Mouse (Mus musculus) liver, embryonic 14.5 days (tissue): ENCODE data around the gene Gm17334. TPM values are rescaled to one million over a fixed set of nuclear protein-coding genes. Genes with fewer than 3 reads are reported as not detected.
"Not testable (repeated sequence)": the region's sequence is repeated elsewhere in the genome, so short reads cannot be mapped to it uniquely, and the experiment has no call there.

Source experiments
- ATAC-seq: fragments of 200-750 bp; cut with Nextera tagmentation; 2 replicates; pipeline ENCODE4 v1.8.0; 2017; ENCODE audit warnings: moderate number of reproducible peaks, mild to moderate bottlenecking, moderate library complexity; ENCODE audit not compliant: insufficient read depth
- DNase-seq, 3 experiments: peaks; one replicate each; pipeline ENCODE4 v3.0.0-alpha.2; 2012 to 2013; ENCODE audit warnings: low read depth in 3 of 3, low spot score in 3 of 3
- H3K27ac ChIP-seq: fragments of 300-500 bp; sonication (generic); 2 replicates; pipeline ENCODE4 v1.5.1; 2014; ENCODE audit warnings: moderate library complexity, mild to moderate bottlenecking, control low read depth, inconsistent platforms
- H3K27me3 ChIP-seq: fragments of 300-500 bp; sonication (generic); 2 replicates; pipeline ENCODE4 v1.6.1; 2014; ENCODE audit warnings: mild to moderate bottlenecking, low read length, moderate library complexity; ENCODE audit not compliant: control insufficient read depth, insufficient read depth
- H3K36me3 ChIP-seq: fragments of 300-500 bp; sonication (generic); replicated peaks from 2 replicates; pipeline ENCODE4 v1.6.1; 2014; ENCODE audit warnings: low read depth; ENCODE audit not compliant: control insufficient read depth, insufficient read depth
- H3K4me1 ChIP-seq, 2 experiments: fragments of 200-500 bp in 1 of 2; fragments of 300-500 bp in 1 of 2; sonication (generic) in 1 of 2; replicated peaks; 2 replicates each; pipeline ENCODE4 v1.6.1; 2012 to 2014; ENCODE audit warnings: antibody characterized with exemption in 1 of 2, inconsistent platforms in 1 of 2, low read length in 1 of 2; ENCODE audit not compliant: control insufficient read depth in 2 of 2, insufficient read depth in 2 of 2
- H3K4me2 ChIP-seq: fragments of 300-500 bp; sonication (generic); 2 replicates; pipeline ENCODE4 v1.6.1; 2014; ENCODE audit warnings: low read depth, mild to moderate bottlenecking, control low read depth, moderate library complexity
- H3K4me3 ChIP-seq, 2 experiments: fragments of 200-500 bp in 1 of 2; fragments of 300-500 bp in 1 of 2; sonication (generic) in 1 of 2; 2 replicates each; pipeline ENCODE4 v1.5.1; 2012 to 2014; ENCODE audit warnings: low read depth in 2 of 2, low read length in 2 of 2, mild to moderate bottlenecking in 2 of 2, control low read depth in 1 of 2, inconsistent platforms in 1 of 2, moderate library complexity in 1 of 2; ENCODE audit not compliant: insufficient read depth in 1 of 2
- H3K9ac ChIP-seq: fragments of 300-500 bp; sonication (generic); replicated peaks from 2 replicates; pipeline ENCODE4 v1.6.1; 2014; ENCODE audit warnings: mild to moderate bottlenecking, control low read depth, moderate library complexity
- H3K9me3 ChIP-seq: fragments of 300-500 bp; sonication (generic); 2 replicates; pipeline ENCODE4 v1.6.1; 2016; ENCODE audit warnings: low read length, mixed read lengths; ENCODE audit not compliant: control insufficient read depth
- CTCF ChIP-seq: IDR thresholded peaks from 2 replicates; pipeline ENCODE4 v1.5.1; 2016; ENCODE audit warnings: antibody characterized with exemption, low read depth, control low read depth
- EP300 ChIP-seq: IDR thresholded peaks from 2 replicates; pipeline ENCODE4 v1.6.1; 2016; ENCODE audit warnings: antibody characterized with exemption, low read depth
- WGBS: fragments of 180-500 bp; shearing (Covaris S2); extraction: QIAGEN DNeasy Blood & Tissue Kit; methylation state at CpG from one replicate; pipeline ENCODE4 v1.1.7; 2014; ENCODE audit not compliant: insufficient replicate concordance; 5-methylcytosine and 5-hydroxymethylcytosine counted together
- polyA plus RNA-seq, 2 experiments: library from polyadenylated mRNA; depleted of rRNA in 1 of 2; stranded (reverse) in 1 of 2; unstranded in 1 of 2; fragments of >200 nt; fragmentation: Nextera tagmentation in 1 of 2; extraction: Ambion mirVana in 1 of 2; gene quantifications; 2 replicates each; pipeline versions ENCODE4 v1.2.1 to v1.2.3; 2012 to 2014

Gene Gm17334
- polyA plus RNA-seq, 2 experiments, result not detected

DNA sequence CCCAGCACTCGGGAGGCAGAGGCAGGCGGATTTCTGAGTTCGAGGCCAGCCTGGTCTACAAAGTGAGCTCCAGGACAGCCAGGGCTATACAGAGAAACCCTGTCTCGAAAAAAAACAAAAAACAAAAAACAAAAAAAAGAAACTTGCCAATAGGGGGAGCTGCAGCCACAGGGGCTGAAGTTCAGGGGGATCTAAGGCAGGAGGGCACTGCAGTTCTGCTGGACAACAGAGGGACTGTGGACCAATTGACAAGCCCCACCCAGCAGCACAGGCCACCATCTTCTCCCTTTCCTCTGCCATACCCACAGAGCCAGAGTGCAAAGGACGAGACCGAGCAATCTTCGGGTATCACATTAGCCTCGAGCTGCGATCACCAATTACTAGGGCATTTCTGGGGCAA, 15.0 kb downstream of the Gm17334 start:
- 62% methylated on average over 9 of the region's 9 CpGs for WGBS
- not testable (repeated sequence) for H3K4me2 ChIP-seq, H3K9me3 ChIP-seq, DNase-seq, H3K27ac ChIP-seq, H3K9ac ChIP-seq, H3K27me3 ChIP-seq, ATAC-seq, H3K4me3 ChIP-seq, H3K36me3 ChIP-seq
- peaks cover 0 to 10% of the 10 kb centered on the region in 2 experiments; a peak in 2 of 4 replicates for H3K4me1 ChIP-seq
- TF ChIP-seq CTCF, result peak; percentile 64

DNA sequence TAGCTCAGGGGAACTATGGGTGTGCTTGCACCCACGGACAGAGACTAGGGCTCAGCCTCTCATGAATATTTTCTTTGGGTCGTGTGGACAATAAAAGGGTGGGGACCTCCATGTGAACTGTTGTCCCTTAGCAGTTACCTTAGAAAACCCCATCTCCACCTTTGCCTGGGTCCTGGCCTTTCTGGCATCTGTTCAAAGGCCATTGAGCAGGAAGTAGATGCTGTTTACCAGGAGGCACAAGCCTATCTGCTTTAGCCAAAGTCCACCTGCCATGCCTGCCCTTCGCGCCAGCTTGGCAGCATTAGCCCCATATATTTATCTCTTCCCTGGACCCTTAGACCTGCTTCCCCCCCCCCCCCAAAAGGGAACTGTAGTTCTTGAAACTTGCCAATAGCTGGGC, 15.4 kb downstream of the Gm17334 start:
- H3K27me3 ChIP-seq, result no peaks in the 10 kb centered on the region
- H3K27ac ChIP-seq, result no peak overlapping the region
- H3K9ac ChIP-seq, result no peak overlapping the region
- peaks cover 0 to 10% of the 10 kb centered on the region in 2 experiments; a peak in 2 of 4 replicates for H3K4me1 ChIP-seq
- no peaks in the 10 kb centered on the region for H3K36me3 ChIP-seq
- WGBS, result 51% methylated on average over 4 of the region's 4 CpGs
- no peak overlapping the region for H3K4me2 ChIP-seq
- no peak for TF ChIP-seq CTCF
- TF ChIP-seq EP300, result no peak
- H3K4me3 ChIP-seq, result no peak overlapping the region
- DNase-seq (no peak), ATAC-seq (no peak)
- H3K9me3 ChIP-seq, result no peaks in the 10 kb centered on the region

DNA sequence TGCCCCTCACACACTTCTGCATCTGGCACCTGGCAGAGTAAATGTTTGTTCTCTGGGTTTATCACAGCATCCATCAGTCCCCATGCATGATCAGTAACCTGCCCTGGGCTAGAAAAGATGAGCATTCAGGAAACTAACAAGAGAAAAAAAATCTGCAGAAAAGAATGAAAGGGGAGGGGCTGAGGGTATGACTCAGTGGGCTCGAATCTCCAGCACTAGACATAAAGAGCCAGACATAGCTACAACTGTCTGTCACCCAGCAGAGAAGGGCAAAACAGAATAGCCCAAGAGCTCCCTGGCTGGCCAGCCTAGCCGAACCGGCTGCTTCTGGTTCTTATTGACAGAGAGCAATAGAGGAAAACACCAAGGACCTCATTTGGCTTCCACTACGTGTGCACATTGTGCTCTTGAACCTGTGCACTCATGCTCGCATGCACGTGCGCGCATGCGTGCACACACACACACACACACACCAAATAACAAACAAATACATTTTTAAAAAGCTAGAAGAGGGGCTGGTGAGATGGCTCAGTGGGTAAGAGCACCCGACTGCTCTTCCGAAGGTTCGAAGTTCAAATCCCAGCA, 17.9 kb downstream of the Gm17334 start:
- WGBS, result 69% methylated on average over 12 of the region's 12 CpGs
- H3K9me3 ChIP-seq, result no peaks in the 10 kb centered on the region
- H3K4me3 ChIP-seq, result no peak overlapping the region

DNA sequence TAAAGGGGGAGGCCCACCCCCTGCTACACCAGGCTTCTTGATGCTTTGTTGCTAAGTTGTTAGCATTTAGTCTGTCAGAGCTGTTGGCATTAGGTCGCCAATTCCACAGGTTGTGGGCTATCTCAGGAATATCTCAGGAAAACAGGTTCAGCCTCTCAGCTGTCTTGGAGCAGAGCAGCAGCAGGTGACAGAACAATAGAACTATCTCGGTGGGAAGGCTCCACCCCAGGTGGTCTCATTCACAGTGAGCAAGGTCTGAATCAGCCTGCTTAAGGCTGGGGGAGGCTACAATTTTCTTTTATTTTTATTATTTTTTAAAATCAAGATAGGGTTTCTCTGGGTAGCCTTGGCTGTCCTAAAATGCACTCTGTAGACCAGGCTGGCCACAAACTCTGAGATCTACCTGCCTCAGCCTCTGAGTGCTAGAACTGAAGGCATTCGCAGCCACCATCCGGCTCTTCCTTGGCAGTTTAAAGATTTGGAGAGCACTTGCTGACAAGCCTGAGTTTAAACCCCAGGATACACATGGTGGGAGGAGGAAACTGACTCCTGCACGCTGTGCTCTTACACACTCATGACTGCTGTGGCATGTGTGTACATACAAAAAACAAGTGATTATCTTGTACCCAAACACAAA, 23.2 kb downstream of the Gm17334 start:
- Histone ChIP-seq H3K4me3 (no peak overlapping the region), H3K36me3 (no peaks in the 10 kb centered on the region), H3K9ac (no peak overlapping the region), H3K9me3 (no peaks in the 10 kb centered on the region), H3K27me3 (no peaks in the 10 kb centered on the region), H3K4me2 (no peak overlapping the region), H3K27ac (no peak overlapping the region), H3K4me1 (0 out of 4 replicates have a peak, but pooled peaks cover 0 to 2% of the 10 kb centered on the region in 2 experiments)
- TF ChIP-seq CTCF (no peak), EP300 (no peak)
- DNase-seq (no peak), ATAC-seq (no peak)
- WGBS, result 50% methylated on average over 5 of the region's 5 CpGs

More for the DNA sequence above, 17.9 kb downstream of the Gm17334 start:
- TF ChIP-seq CTCF, result no peak
- no peak for TF ChIP-seq EP300
- no peak overlapping the region for H3K4me2 ChIP-seq
- no peaks in the 10 kb centered on the region for H3K36me3 ChIP-seq
- H3K27ac ChIP-seq, result no peak overlapping the region
- H3K27me3 ChIP-seq, result no peaks in the 10 kb centered on the region
- DNase-seq (no peak), ATAC-seq (no peak)
- no peak overlapping the region for H3K9ac ChIP-seq
- no peaks in the 10 kb centered on the region for H3K4me1 ChIP-seq

DNA sequence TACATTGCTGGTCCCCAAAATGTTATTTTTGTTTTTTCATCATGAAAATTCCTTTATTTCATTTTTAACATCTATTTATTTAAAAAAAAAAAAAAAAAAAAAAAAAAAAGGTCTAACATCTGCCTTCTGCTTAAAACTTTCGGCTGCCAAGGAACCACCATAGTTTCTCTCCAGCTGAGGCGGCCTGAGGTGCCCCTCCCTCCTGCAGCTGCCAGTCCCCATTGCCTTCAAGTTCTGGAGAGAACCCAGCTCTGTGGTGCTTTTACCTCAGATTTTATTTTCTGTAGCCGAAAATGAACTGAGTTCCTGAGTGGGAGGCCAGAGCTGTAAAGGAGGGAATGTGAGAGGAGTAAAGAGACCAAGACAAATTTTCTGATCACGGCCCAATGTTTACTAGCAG, 23.7 kb downstream of the Gm17334 start:
- no peaks in the 10 kb centered on the region for H3K36me3 ChIP-seq
- H3K9ac ChIP-seq, result no peak overlapping the region
- H3K27me3 ChIP-seq, result no peaks in the 10 kb centered on the region
- H3K4me2 ChIP-seq, result no peak overlapping the region
- DNase-seq (no peak), ATAC-seq (no peak)
- TF ChIP-seq EP300 (no peak), CTCF (no peak)
- no peak overlapping the region for H3K27ac ChIP-seq
- H3K4me3 ChIP-seq, result no peak overlapping the region
- no peaks in the 10 kb centered on the region for H3K9me3 ChIP-seq
- WGBS, result 69% methylated on average over 4 of the region's 4 CpGs
- H3K4me1 ChIP-seq, result 0 out of 4 replicates have a peak, but pooled peaks cover 0 to 2% of the 10 kb centered on the region in 2 experiments
